Mouse (Mus musculus) cortical plate, adult 2 months (tissue): ENCODE data around the gene Col4a3.

ENCODE experiments used
- CTCF ChIP-seq: fragments of 200-500 bp; IDR thresholded peaks from 2 replicates; pipeline ENCODE4 v1.5.1; 2011; ENCODE audit warnings: mild to moderate bottlenecking, control low read depth, low read length; ENCODE audit not compliant: insufficient read depth; ENCODE audit errors: extremely low read depth
- POLR2A ChIP-seq: fragments of 200-500 bp; IDR thresholded peaks from 2 replicates; pipeline ENCODE4 v1.6.1; 2011; ENCODE audit warnings: mild to moderate bottlenecking, low read length, control low read depth; ENCODE audit not compliant: insufficient read depth; ENCODE audit errors: extremely low read depth

GRCm38 (mm10) chr1:82695915-82696314 is 109.2 kb downstream of the Col4a3 start:
- TF ChIP-seq POLR2A: no peak
- no peak for TF ChIP-seq CTCF
